Mouse (Mus musculus) CD4-positive, CD25-positive, alpha-beta regulatory T cell, adult 2 months (primary cell): ENCODE measurements around the gene Zswim8.

Experiments used
- DNase-seq: peaks from one replicate; pipeline ENCODE4 v3.0.0-alpha.2; 2012; ENCODE audit warnings: low read depth, low spot score

Gene Zswim8

GRCm38 (mm10) chr14:20730853-20731602, 23.7 kb downstream of the Zswim8 start:
- no peak for DNase-seq

- no peak for DNase-seq
Observed at GRCm38 (mm10) chr14:20733041-20733951, 25.9 kb downstream of the Zswim8 start.

GRCm38 (mm10) chr14:20733952-20734774, 26.8 kb downstream of the Zswim8 start, which contains the start of gene Ndst2:
Ndst2 (minus strand) TSS chr14:20734562.
- DNase-seq: peak; percentile 91

- no peak for DNase-seq
Observed at GRCm38 (mm10) chr14:20735052-20735451, 27.7 kb downstream of the Zswim8 start.

GRCm38 (mm10) chr14:20735892-20736390, 28.6 kb downstream of the Zswim8 start:
- DNase-seq: no peak

GRCm38 (mm10) chr14:20737306-20737705, 30.0 kb downstream of the Zswim8 start:
- peak; percentile 56 for DNase-seq

GRCm38 (mm10) chr14:20738511-20738910, 31.2 kb downstream of the Zswim8 start:
- no peak for DNase-seq

GRCm38 (mm10) chr14:20741301-20741700, 33.9 kb downstream of the Zswim8 start:
- no peak for DNase-seq

GRCm38 (mm10) chr14:20743614-20744013, 36.3 kb downstream of the Zswim8 start:
- DNase-seq: no peak

GRCm38 (mm10) chr14:20746935-20747334, 39.6 kb downstream of the Zswim8 start:
- DNase-seq: no peak

GRCm38 (mm10) chr14:20748388-20748787, 41.0 kb downstream of the Zswim8 start:
- DNase-seq: no peak

GRCm38 (mm10) chr14:20749494-20750051, 42.2 kb downstream of the Zswim8 start:
- DNase-seq: no peak

- DNase-seq: no peak
Observed at GRCm38 (mm10) chr14:20750503-20750902, 43.2 kb downstream of the Zswim8 start.

- no peak for DNase-seq
Observed at GRCm38 (mm10) chr14:20753792-20754191, 46.4 kb downstream of the Zswim8 start.

- no peak for DNase-seq
Observed at GRCm38 (mm10) chr14:20757370-20757907, 50.1 kb downstream of the Zswim8 start.

- no peak for DNase-seq
Observed at GRCm38 (mm10) chr14:20758768-20759435, 51.5 kb downstream of the Zswim8 start.

- DNase-seq: no peak
Observed at GRCm38 (mm10) chr14:20764942-20765341, 57.6 kb downstream of the Zswim8 start.

GRCm38 (mm10) chr14:20765642-20766258, 58.4 kb downstream of the Zswim8 start:
- peak; percentile 90 for DNase-seq

- no peak for DNase-seq
Observed at GRCm38 (mm10) chr14:20767936-20768335, 60.6 kb downstream of the Zswim8 start.

GRCm38 (mm10) chr14:20768581-20768980, 61.2 kb downstream of the Zswim8 start:
- no peak for DNase-seq
